Mouse (Mus musculus) testis, adult 2 months (tissue): ENCODE measurements around the gene Inpp5k.

Experiments
- CTCF ChIP-seq: fragments of 200-500 bp; IDR thresholded peaks from 2 replicates; pipeline ENCODE4 v1.5.1; 2012; ENCODE audit warnings: low read depth, mild to moderate bottlenecking, inconsistent platforms, low read length, moderate library complexity; ENCODE audit not compliant: control insufficient read depth, insufficient read depth, insufficient replicate concordance
- POLR2A ChIP-seq: fragments of 200-500 bp; IDR thresholded peaks from 2 replicates; pipeline ENCODE4 v1.6.1; 2012; ENCODE audit warnings: low read depth, mild to moderate bottlenecking, inconsistent platforms, low read length, moderate library complexity; ENCODE audit not compliant: control insufficient read depth

GRCm38 (mm10) chr11:75668621-75669020 is 37.8 kb downstream of the Inpp5k start:
- no peak for TF ChIP-seq CTCF
- no peak for TF ChIP-seq POLR2A
